ENCODE assay signal across 20 mouse cellular contexts in the genomic region with DNA sequence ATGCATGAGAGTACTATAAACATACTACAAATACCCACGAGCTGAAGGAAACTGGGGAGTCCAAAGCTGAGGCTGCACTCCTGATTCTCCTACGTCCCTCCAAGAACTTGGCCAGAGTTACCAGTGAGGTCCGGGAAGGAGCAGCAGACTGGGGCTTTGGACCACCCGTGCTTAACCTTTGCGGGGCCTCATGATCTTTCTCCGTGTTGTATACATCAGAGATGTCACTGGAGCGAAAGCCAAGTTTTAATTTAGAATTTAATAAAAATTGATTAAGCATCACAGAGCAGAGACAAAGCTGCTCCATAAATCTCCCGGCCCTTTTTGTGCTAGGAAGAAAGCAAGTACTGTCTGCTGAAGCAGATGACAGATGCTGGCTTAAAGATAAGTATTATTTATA.
DNase-seq lines count a peak whose midpoint lies in the region; ATAC-seq and TF ChIP-seq lines count a peak whose summit lies in the region.
"Had no signal": no experiment of that assay in that cellular context is flagged by ENCODE, and none has a peak within 500 bp of the region (broad histone marks: within the 10 kb centered on the region; RNA-seq: fewer than 3 reads in every experiment).

No protein-coding gene starts in this region.

- H3K9ac ChIP-seq in heart, embryonic 13.5 days, result peak overlapping the region; percentile 44; the same call in 1 of the 2 replicates
- H3K9ac ChIP-seq in kidney, embryonic 15.5 days, result no peak overlapping the region
- no peak overlapping the region for H3K9ac ChIP-seq in lung, embryonic 15.5 days
- H3K9ac ChIP-seq in stomach, embryonic 16.5 days (ENCODE audit: low read length), result no peak overlapping the region
- H3K9ac ChIP-seq: midbrain, embryonic 15.5 days had no signal

- 50% methylated on average over 8 of the region's 8 CpGs for WGBS in heart, embryonic 13.5 days
- WGBS in kidney, embryonic 15.5 days, result 38% methylated on average over 8 of the region's 8 CpGs
- 39% methylated on average over 8 of the region's 8 CpGs for WGBS in lung, embryonic 15.5 days
- 51% methylated on average over 8 of the region's 8 CpGs for WGBS in lung, adult 2 months
- WGBS in stomach, embryonic 16.5 days, result 34% methylated on average over 8 of the region's 8 CpGs

- peaks cover 97% of the 10 kb centered on the region for H3K4me1 ChIP-seq in heart, embryonic 13.5 days
- peaks cover 55% of the 10 kb centered on the region for H3K4me1 ChIP-seq in kidney, embryonic 15.5 days
- peaks cover 79% of the 10 kb centered on the region for H3K4me1 ChIP-seq in lung, embryonic 15.5 days
- peaks cover 33% of the 10 kb centered on the region for H3K4me1 ChIP-seq in lung, adult 2 months (ENCODE audit: control insufficient read depth, insufficient read depth, low read length)
- peaks cover 68% of the 10 kb centered on the region for H3K4me1 ChIP-seq in stomach, embryonic 16.5 days (ENCODE audit: control insufficient read depth, insufficient read depth, low read length)
- H3K4me1 ChIP-seq: hindbrain, embryonic 10.5 days; megakaryocyte, embryonic 14.5 days had no signal

- no peak for TF ChIP-seq CTCF in lung, adult 2 months (IDR thresholded peaks at IDR 0.05; ENCODE audit: insufficient read depth, low read length)

- no peak for ATAC-seq in heart, embryonic 13.5 days (ENCODE audit: extremely low read depth, insufficient number of reproducible peaks, low FRiP score, low TSS enrichment)
- ATAC-seq in kidney, embryonic 15.5 days (replicated peaks; ENCODE audit: low FRiP score), result 0 out of 2 replicates have a peak, but pooled peaks have one; percentile 33
- peak; percentile 75; the same call in 1 of the 2 replicates for ATAC-seq in lung, embryonic 15.5 days (ENCODE audit: borderline replicate concordance, extremely low read depth, low FRiP score, low TSS enrichment)
- ATAC-seq in stomach, embryonic 16.5 days (ENCODE audit: insufficient read depth, low FRiP score), result no peak
- ATAC-seq: forebrain, embryonic 16.5 days; midbrain, embryonic 15.5 days had no signal

- no peak for TF ChIP-seq POLR2A in lung, adult 2 months (IDR thresholded peaks at IDR 0.05; ENCODE audit: borderline replicate concordance, extremely low read depth, low read depth, low read length)

- no peaks in the 10 kb centered on the region for H3K27me3 ChIP-seq in heart, embryonic 13.5 days (replicated peaks)
- H3K27me3 ChIP-seq in kidney, embryonic 15.5 days, result no peaks in the 10 kb centered on the region
- H3K27me3 ChIP-seq in lung, embryonic 15.5 days, result no peaks in the 10 kb centered on the region
- no peaks in the 10 kb centered on the region for H3K27me3 ChIP-seq in stomach, embryonic 16.5 days (ENCODE audit: control insufficient read depth, insufficient read depth, low read length)
- H3K27me3 ChIP-seq: megakaryocyte, embryonic 14.5 days; midbrain, embryonic 15.5 days had no signal

- no peak for DNase-seq in heart, adult 9 months (ENCODE audit: low spot score in 2 of 2)
- DNase-seq in kidney, adult 8-10 months, result no peak
- no peak for DNase-seq in lung, adult 2 months
- DNase-seq: adrenal gland, postnatal 36 days; B cell, adult 2 months; cerebellum, adult 11-12 months; cerebellum, postnatal 25 days; embryo, embryonic 11 days; kidney, adult 18-20 months; lung, adult 18-20 months; right cerebral cortex, postnatal 14 days had no signal

- peak overlapping the region; percentile 46 for H3K27ac ChIP-seq in heart, embryonic 13.5 days (replicated peaks)
- H3K27ac ChIP-seq in kidney, embryonic 15.5 days, result no peak overlapping the region
- peak overlapping the region; percentile 91 for H3K27ac ChIP-seq in lung, embryonic 15.5 days
- H3K27ac ChIP-seq in stomach, embryonic 16.5 days (ENCODE audit: low read length), result peak overlapping the region; percentile 41; the same call in 1 of the 2 replicates
- H3K27ac ChIP-seq: hindbrain, embryonic 10.5 days; midbrain, embryonic 15.5 days had no signal

- no peaks in the 10 kb centered on the region for H3K36me3 ChIP-seq in heart, embryonic 13.5 days
- H3K36me3 ChIP-seq in kidney, embryonic 15.5 days, result no peaks in the 10 kb centered on the region
- H3K36me3 ChIP-seq in lung, embryonic 15.5 days, result no peaks in the 10 kb centered on the region
- no peaks in the 10 kb centered on the region for H3K36me3 ChIP-seq in stomach, embryonic 16.5 days (ENCODE audit: control insufficient read depth, insufficient read depth, low read length)
- H3K36me3 ChIP-seq: hindbrain, embryonic 10.5 days; midbrain, embryonic 15.5 days had no signal

- H3K4me3 ChIP-seq in heart, embryonic 13.5 days, result no peak overlapping the region
- no peak overlapping the region for H3K4me3 ChIP-seq in kidney, embryonic 15.5 days (replicated peaks)
- no peak overlapping the region for H3K4me3 ChIP-seq in lung, embryonic 15.5 days
- no peak overlapping the region for H3K4me3 ChIP-seq in lung, adult 2 months (replicated peaks; ENCODE audit: extremely low read depth, low read depth, low read length)
- H3K4me3 ChIP-seq in stomach, embryonic 16.5 days (replicated peaks; ENCODE audit: low read length), result no peak overlapping the region
- H3K4me3 ChIP-seq: hindbrain, embryonic 10.5 days; megakaryocyte, embryonic 14.5 days; midbrain, embryonic 15.5 days; myocyte had no signal

- H3K9me3 ChIP-seq in heart, embryonic 13.5 days, result no peaks in the 10 kb centered on the region
- H3K9me3 ChIP-seq in kidney, embryonic 15.5 days (replicated peaks), result no peaks in the 10 kb centered on the region
- H3K9me3 ChIP-seq in lung, embryonic 15.5 days, result no peaks in the 10 kb centered on the region
- H3K9me3 ChIP-seq in stomach, embryonic 16.5 days (replicated peaks; ENCODE audit: control insufficient read depth, low read length), result no peaks in the 10 kb centered on the region
- H3K9me3 ChIP-seq: hindbrain, embryonic 10.5 days; midbrain, embryonic 15.5 days had no signal

- H3K4me2 ChIP-seq in heart, embryonic 13.5 days, result peak overlapping the region; percentile 18
- no peak overlapping the region for H3K4me2 ChIP-seq in kidney, embryonic 15.5 days
- H3K4me2 ChIP-seq in lung, embryonic 15.5 days, result no peak overlapping the region
- H3K4me2 ChIP-seq in stomach, embryonic 16.5 days (ENCODE audit: low read depth, low read length), result no peak overlapping the region
- H3K4me2 ChIP-seq: midbrain, embryonic 15.5 days had no signal

Comparison
In these comparisons a context has a peak if more than half of its experiments do, and no peak if none do; other contexts are left out.
1. ATAC-seq: peak in kidney, embryonic 15.5 days (single experiment) and lung, embryonic 15.5 days (single experiment); none in heart, embryonic 13.5 days (single experiment) and stomach, embryonic 16.5 days (single experiment).